Mouse (Mus musculus) hindbrain, embryonic 11.5 days (tissue): ENCODE data around the gene Crb3. TPM values are rescaled to one million over a fixed set of nuclear protein-coding genes. Genes with fewer than 3 reads are reported as not detected.

Experiments used
- ATAC-seq: fragments of 200-750 bp; cut with Nextera tagmentation; 2 replicates; pipeline ENCODE4 v1.8.0; 2017; ENCODE audit warnings: mild to moderate bottlenecking, moderate TSS enrichment, moderate library complexity; ENCODE audit not compliant: low FRiP score
- DNase-seq: peaks from one replicate; pipeline ENCODE4 v3.0.0-alpha.2; 2015; ENCODE audit warnings: low spot score
- H3K27ac ChIP-seq: fragments of 300-500 bp; sonication (generic); 2 replicates; pipeline ENCODE4 v1.5.1; 2014; ENCODE audit warnings: mild to moderate bottlenecking, low read depth, low read length
- H3K27me3 ChIP-seq: fragments of 300-500 bp; sonication (generic); 2 replicates; pipeline ENCODE4 v1.6.1; 2014; ENCODE audit warnings: mild to moderate bottlenecking, low read length, moderate library complexity, mixed read lengths; ENCODE audit not compliant: control insufficient read depth, insufficient read depth
- H3K36me3 ChIP-seq: fragments of 300-500 bp; sonication (generic); 2 replicates; pipeline ENCODE4 v1.6.1; 2014; ENCODE audit warnings: mild to moderate bottlenecking, low read length, moderate library complexity, mixed read lengths; ENCODE audit not compliant: control insufficient read depth, insufficient read depth
- H3K4me1 ChIP-seq: fragments of 300-500 bp; sonication (generic); replicated peaks from 2 replicates; pipeline ENCODE4 v1.6.1; 2014; ENCODE audit warnings: low read length, mixed read lengths; ENCODE audit not compliant: control insufficient read depth, insufficient read depth
- H3K4me2 ChIP-seq: fragments of 300-500 bp; sonication (generic); replicated peaks from 2 replicates; pipeline ENCODE4 v1.6.1; 2014; ENCODE audit warnings: mild to moderate bottlenecking, low read depth, low read length
- H3K4me3 ChIP-seq: fragments of 300-500 bp; sonication (generic); 2 replicates; pipeline ENCODE4 v1.5.1; 2014; ENCODE audit warnings: low read depth, low read length
- H3K9ac ChIP-seq: fragments of 300-500 bp; sonication (generic); 2 replicates; pipeline ENCODE4 v1.6.1; 2014; ENCODE audit warnings: low read depth, low read length
- H3K9me3 ChIP-seq: fragments of 300-500 bp; sonication (generic); 2 replicates; pipeline ENCODE4 v1.6.1; 2016; ENCODE audit warnings: low read length; ENCODE audit not compliant: control insufficient read depth
- WGBS: fragments of 180-500 bp; shearing (Covaris S2); extraction: QIAGEN DNeasy Blood & Tissue Kit; methylation state at CpG from one replicate; pipeline ENCODE4 v1.1.7; 2014; 5-methylcytosine and 5-hydroxymethylcytosine counted together
- polyA plus RNA-seq: library from polyadenylated mRNA; unstranded; fragments of >200 nt; fragmentation: Nextera tagmentation; extraction: Ambion mirVana; gene quantifications from 2 replicates; pipeline ENCODE4 v1.2.1, GENCODE M21; 2014

The Crb3 gene
- polyA plus RNA-seq, 1 experiment from 2014 or later: 3.6 TPM

GRCm38 (mm10) chr17:57094222-57094621, 35.3 kb downstream of the Crb3 start:
- Histone ChIP-seq H3K27ac (no peak overlapping the region), H3K4me1 (no peaks in the 10 kb centered on the region), H3K36me3 (no peaks in the 10 kb centered on the region), H3K4me2 (no peak overlapping the region), H3K9me3 (no peaks in the 10 kb centered on the region), H3K27me3 (no peaks in the 10 kb centered on the region), H3K9ac (no peak overlapping the region), H3K4me3 (no peak overlapping the region)
- 90% methylated on average over 3 of the region's 3 CpGs for WGBS
- ATAC-seq (no peak), DNase-seq (no peak)

DNA sequence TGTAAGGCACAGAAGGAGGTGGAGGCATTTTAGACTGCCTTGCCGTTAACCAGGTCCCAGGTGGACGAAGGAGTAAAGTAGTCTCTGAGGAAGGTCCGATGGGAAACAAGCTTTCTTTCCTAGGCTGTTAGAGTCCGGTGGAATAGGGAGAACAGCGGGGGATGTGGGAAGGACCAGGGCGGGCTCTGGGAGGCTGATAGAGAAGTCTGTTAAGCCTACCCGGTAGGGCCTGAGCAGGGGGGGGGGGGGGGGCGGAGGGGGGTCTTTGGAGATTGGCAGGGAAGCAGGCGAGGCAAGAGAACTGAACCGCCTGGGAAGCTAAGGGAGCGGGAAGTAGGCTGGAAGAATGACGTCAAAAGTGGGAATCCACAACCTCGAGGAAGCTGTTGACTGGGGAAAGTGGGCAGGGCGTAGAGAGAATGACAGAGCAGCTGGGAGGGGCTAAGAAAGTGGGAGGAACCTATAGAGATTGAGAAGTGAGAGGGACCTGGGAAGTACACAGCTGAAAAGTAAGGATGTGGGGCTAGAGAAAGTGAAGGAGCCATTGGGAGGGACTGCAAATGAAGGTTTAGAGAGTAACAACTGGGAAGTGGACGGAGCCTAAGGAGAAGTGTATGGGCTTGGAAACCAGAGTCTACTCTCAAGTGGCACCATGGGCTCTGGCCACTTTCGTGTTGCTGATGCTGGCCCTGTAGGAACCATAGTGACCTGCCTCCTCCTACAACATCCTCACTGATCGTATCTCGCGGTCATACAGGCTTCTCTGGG, 37.1 kb downstream of the Crb3 start:
- Histone ChIP-seq H3K4me1 (no peaks in the 10 kb centered on the region), H3K27me3 (no peaks in the 10 kb centered on the region), H3K4me3 (no peak overlapping the region), H3K4me2 (peak overlapping the region; percentile 9), H3K36me3 (no peaks in the 10 kb centered on the region), H3K9ac (no peak overlapping the region), H3K9me3 (no peaks in the 10 kb centered on the region), H3K27ac (no peak overlapping the region)
- ATAC-seq: peak; percentile 72
- 2% methylated on average over 18 of the region's 19 CpGs for WGBS
- peak; percentile 56 for DNase-seq

DNA sequence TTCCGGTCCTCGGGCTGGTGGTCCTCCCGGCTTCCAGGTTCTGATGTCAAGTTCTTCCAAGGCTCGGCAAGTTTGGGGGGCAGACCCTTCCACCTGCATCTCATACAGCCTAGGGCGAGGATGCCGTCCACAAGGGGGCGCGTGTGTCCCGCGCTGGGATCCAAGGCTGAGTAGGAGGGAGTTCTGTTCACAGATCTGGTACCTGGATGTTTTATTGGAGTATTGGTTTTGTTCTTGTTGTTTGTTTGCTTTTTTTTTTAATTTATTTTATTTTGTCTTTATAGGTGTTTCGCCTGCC, 37.7 kb downstream of the Crb3 start:
- no peaks in the 10 kb centered on the region for H3K36me3 ChIP-seq
- ATAC-seq: peak; percentile 88
- no peaks in the 10 kb centered on the region for H3K4me1 ChIP-seq
- H3K4me2 ChIP-seq: peak overlapping the region; percentile 9
- H3K4me3 ChIP-seq: no peak overlapping the region
- WGBS: under 1% methylated on average over 11 of the region's 11 CpGs
- peak; percentile 88 for DNase-seq
- no peak overlapping the region for H3K27ac ChIP-seq
- no peaks in the 10 kb centered on the region for H3K27me3 ChIP-seq
- H3K9me3 ChIP-seq: no peaks in the 10 kb centered on the region
- H3K9ac ChIP-seq: no peak overlapping the region

DNA sequence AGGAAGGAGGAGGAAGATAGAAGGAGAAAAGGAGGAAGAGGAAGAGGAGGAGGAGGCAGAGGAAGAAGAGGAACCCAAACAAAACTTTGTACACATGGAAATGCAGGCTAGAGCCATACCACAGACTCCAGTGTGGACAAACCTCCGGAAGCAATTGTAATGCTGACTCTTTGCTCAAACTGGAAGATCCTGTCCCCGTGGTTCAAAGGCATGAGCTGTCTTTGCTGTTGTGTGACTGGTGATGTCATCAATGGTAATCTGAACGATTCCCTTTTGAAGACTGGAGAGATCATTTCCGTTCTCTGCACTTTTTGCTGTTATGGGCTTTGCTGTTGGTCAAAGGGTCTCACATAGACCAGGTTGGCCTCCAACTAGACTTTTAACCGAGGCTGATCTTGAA, 39.4 kb downstream of the Crb3 start:
- H3K4me2 ChIP-seq: no peak overlapping the region
- 84% methylated on average over 5 of the region's 5 CpGs for WGBS
- H3K4me1 ChIP-seq: no peaks in the 10 kb centered on the region
- H3K27ac ChIP-seq: no peak overlapping the region
- no peaks in the 10 kb centered on the region for H3K9me3 ChIP-seq
- ATAC-seq: no peak
- H3K36me3 ChIP-seq: no peaks in the 10 kb centered on the region
- no peaks in the 10 kb centered on the region for H3K27me3 ChIP-seq
- H3K4me3 ChIP-seq: no peak overlapping the region
- no peak for DNase-seq
- H3K9ac ChIP-seq: no peak overlapping the region

DNA sequence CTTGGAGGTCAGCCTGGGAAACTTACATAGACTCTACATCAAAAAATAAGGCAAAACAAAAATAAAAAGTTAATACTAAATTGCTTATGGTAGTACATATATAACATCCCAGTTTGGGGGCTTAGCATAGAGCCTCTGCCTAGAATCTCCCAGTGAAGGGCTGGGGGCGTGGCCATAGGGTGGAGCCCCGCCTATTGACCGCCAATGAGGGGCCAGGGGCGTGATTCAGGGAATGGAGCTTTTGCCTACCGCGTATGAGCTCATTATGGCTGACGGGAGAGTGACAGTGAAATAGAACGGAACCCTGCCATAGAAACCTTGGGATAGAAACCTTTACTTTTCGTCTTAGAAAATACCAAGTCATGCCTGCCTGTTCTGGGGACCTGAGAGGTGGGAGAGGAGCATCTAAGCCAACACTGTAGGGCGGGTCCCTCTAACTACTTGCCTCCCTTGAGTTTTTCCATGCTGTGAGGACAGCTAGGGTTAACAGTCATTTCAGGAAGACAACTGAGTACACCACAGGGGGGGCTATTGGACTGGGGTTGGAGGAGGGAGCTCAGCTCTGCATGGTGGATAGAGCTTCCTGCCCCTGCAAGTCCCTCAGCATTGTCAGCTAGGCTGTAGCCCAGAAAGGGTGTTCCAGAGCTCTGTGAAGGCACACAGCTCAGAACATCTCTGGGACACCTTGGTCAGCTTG, 40.9 kb downstream of the Crb3 start:
- ATAC-seq: no peak

DNA sequence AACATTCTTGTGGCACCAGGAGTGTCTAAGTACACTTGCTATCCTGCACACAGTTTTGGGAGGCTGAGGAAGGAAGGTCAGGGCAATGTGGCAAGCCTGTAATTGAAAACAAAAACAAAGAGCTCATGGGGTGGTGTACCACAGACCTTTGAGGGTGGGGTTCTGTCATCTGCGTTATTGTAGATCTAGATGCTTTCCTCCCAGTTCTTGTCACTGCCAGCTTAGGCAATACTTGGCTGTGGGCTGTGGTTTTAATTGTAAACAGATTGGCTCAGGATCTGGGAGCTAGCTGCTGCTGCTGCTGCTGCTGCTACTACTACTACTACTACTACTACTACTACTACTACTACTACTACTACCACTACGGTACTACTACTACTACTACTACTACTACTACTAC, 43.4 kb downstream of the Crb3 start:
- no peaks in the 10 kb centered on the region for H3K9me3 ChIP-seq
- H3K4me3 ChIP-seq: no peak overlapping the region
- no peaks in the 10 kb centered on the region for H3K36me3 ChIP-seq
- DNase-seq: no peak
- no peak overlapping the region for H3K9ac ChIP-seq
- no peaks in the 10 kb centered on the region for H3K4me1 ChIP-seq
- ATAC-seq: no peak
- H3K4me2 ChIP-seq: no peak overlapping the region
- 72% methylated on average over 2 of the region's 2 CpGs for WGBS
- H3K27me3 ChIP-seq: no peaks in the 10 kb centered on the region
- H3K27ac ChIP-seq: no peak overlapping the region

More for the DNA sequence above, 40.9 kb downstream of the Crb3 start:
- Histone ChIP-seq H3K4me1 (no peaks in the 10 kb centered on the region), H3K9ac (no peak overlapping the region), H3K4me3 (no peak overlapping the region), H3K9me3 (no peaks in the 10 kb centered on the region), H3K27me3 (no peaks in the 10 kb centered on the region), H3K36me3 (no peaks in the 10 kb centered on the region), H3K4me2 (no peak overlapping the region), H3K27ac (no peak overlapping the region)
- peak; percentile 48 for DNase-seq
- WGBS: 6% methylated on average over 10 of the region's 10 CpGs

GRCm38 (mm10) chr17:57104496-57104895, 45.6 kb downstream of the Crb3 start:
- H3K9ac ChIP-seq: 0 out of 2 replicates have a peak overlapping the region, but pooled peaks have one; percentile 28
- no peaks in the 10 kb centered on the region for H3K9me3 ChIP-seq
- no peaks in the 10 kb centered on the region for H3K36me3 ChIP-seq
- H3K4me2 ChIP-seq: peak overlapping the region; percentile 91
- H3K4me3 ChIP-seq: peak overlapping the region; percentile 61; the same call in 1 of the 2 replicates
- DNase-seq (no peak), ATAC-seq (0 out of 2 replicates have a peak, but pooled peaks have one; percentile 13)
- H3K4me1 ChIP-seq: no peaks in the 10 kb centered on the region
- WGBS: 42% methylated on average over 4 of the region's 4 CpGs
- no peak overlapping the region for H3K27ac ChIP-seq
- no peaks in the 10 kb centered on the region for H3K27me3 ChIP-seq

- Histone ChIP-seq H3K27me3 (no peaks in the 10 kb centered on the region), H3K9me3 (no peaks in the 10 kb centered on the region), H3K27ac (no peak within 1 kb of the TSS), H3K9ac (peak within 1 kb of the TSS; percentile 74), H3K4me3 (peak within 1 kb of the TSS; percentile 61), H3K36me3 (no peaks in the 10 kb centered on the region), H3K4me2 (peak within 1 kb of the TSS; percentile 91), H3K4me1 (no peaks in the 10 kb centered on the region)
- ATAC-seq: peak; percentile 83
- WGBS: under 1% methylated on average over 56 of the region's 61 CpGs
- peak; percentile 79 for DNase-seq
These were observed 46.5 kb downstream of the Crb3 start, which contains the start of gene Tnfsf9 for GRCm38 (mm10) chr17:57105181-57106034. Gene Tnfsf9 (plus strand): TSS chr17:57105325.
